Mouse (Mus musculus) liver, embryonic 15.5 days (tissue): ENCODE measurements around the gene Cacng2. TPM values are rescaled to one million over a fixed set of nuclear protein-coding genes. Genes with fewer than 3 reads are reported as not detected.

Experiments
- ATAC-seq: fragments of 200-750 bp; cut with Nextera tagmentation; 2 replicates; pipeline ENCODE4 v1.8.0; 2017; ENCODE audit warnings: moderate number of reproducible peaks, mild to moderate bottlenecking, moderate library complexity; ENCODE audit not compliant: insufficient read depth
- H3K27ac ChIP-seq: fragments of 300-500 bp; sonication (generic); replicated peaks from 2 replicates; pipeline ENCODE4 v1.5.1; 2015; ENCODE audit warnings: mild to moderate bottlenecking, inconsistent platforms
- H3K27me3 ChIP-seq: fragments of 300-500 bp; sonication (generic); 2 replicates; pipeline ENCODE4 v1.6.1; 2015; ENCODE audit warnings: mild to moderate bottlenecking, inconsistent platforms
- H3K36me3 ChIP-seq: fragments of 300-500 bp; sonication (generic); replicated peaks from 2 replicates; pipeline ENCODE4 v1.6.1; 2015; ENCODE audit warnings: moderate library complexity, mild to moderate bottlenecking, inconsistent platforms
- H3K4me1 ChIP-seq: fragments of 300-500 bp; sonication (generic); replicated peaks from 2 replicates; pipeline ENCODE4 v1.6.1; 2015; ENCODE audit warnings: inconsistent platforms
- H3K4me2 ChIP-seq: fragments of 300-500 bp; sonication (generic); 2 replicates; pipeline ENCODE4 v1.6.1; 2015; ENCODE audit warnings: moderate library complexity, mild to moderate bottlenecking, inconsistent platforms
- H3K4me3 ChIP-seq: fragments of 300-500 bp; sonication (generic); replicated peaks from 2 replicates; pipeline ENCODE4 v1.5.1; 2015; ENCODE audit warnings: mild to moderate bottlenecking, inconsistent platforms
- H3K9ac ChIP-seq: fragments of 300-500 bp; sonication (generic); 2 replicates; pipeline ENCODE4 v1.6.1; 2015; ENCODE audit warnings: moderate library complexity, mild to moderate bottlenecking, inconsistent platforms
- H3K9me3 ChIP-seq: fragments of 300-500 bp; sonication (generic); replicated peaks from 2 replicates; pipeline ENCODE4 v1.6.1; 2016; ENCODE audit warnings: inconsistent platforms
- WGBS: fragments of 180-500 bp; shearing (Covaris S2); methylation state at CpG from one replicate; pipeline ENCODE4 v1.1.7; 2015; ENCODE audit warnings: mixed read lengths; ENCODE audit not compliant: insufficient replicate concordance; 5-methylcytosine and 5-hydroxymethylcytosine counted together
- polyA plus RNA-seq: library from polyadenylated mRNA; unstranded; fragments of >200 nt; fragmentation: Nextera tagmentation; extraction: Ambion mirVana; gene quantifications from 2 replicates; pipeline ENCODE4 v1.2.1, GENCODE M21; 2015

Gene Cacng2
- polyA plus RNA-seq, 1 experiment from 2014 or later: not detected

- Histone ChIP-seq H3K4me3 (peak within 1 kb of the TSS; percentile 83), H3K36me3 (peaks cover 39% of the 10 kb centered on the region), H3K27ac (peak within 1 kb of the TSS; percentile 99), H3K27me3 (no peaks in the 10 kb centered on the region), H3K4me2 (peak within 1 kb of the TSS; percentile 87), H3K9ac (peak within 1 kb of the TSS; percentile 90), H3K9me3 (no peaks in the 10 kb centered on the region), H3K4me1 (peaks cover 85% of the 10 kb centered on the region)
- ATAC-seq: peak; percentile 62
- WGBS: under 1% methylated on average over 72 of the region's 72 CpGs
Observed at GRCm38 (mm10) chr15:77970470-77971292, 149.1 kb downstream of the Cacng2 start, which contains the start of gene Eif3d. TSS of gene Eif3d (minus strand) at chr15:77970813.

- H3K36me3 ChIP-seq: peaks cover 45% of the 10 kb centered on the region
- H3K4me3 ChIP-seq: peak overlapping the region; percentile 83
- ATAC-seq: no peak; the same call in 1 of the 2 replicates
- H3K9ac ChIP-seq: peak overlapping the region; percentile 90
- peak overlapping the region; percentile 99 for H3K27ac ChIP-seq
- no peaks in the 10 kb centered on the region for H3K9me3 ChIP-seq
- H3K4me2 ChIP-seq: peak overlapping the region; percentile 87
- no peaks in the 10 kb centered on the region for H3K27me3 ChIP-seq
- peaks cover 87% of the 10 kb centered on the region for H3K4me1 ChIP-seq
- WGBS: 0% methylated on average over 15 of the region's 15 CpGs
Observed at GRCm38 (mm10) chr15:77969940-77970469, 149.8 kb downstream of the Cacng2 start.

- 20% methylated on average over 9 of the region's 9 CpGs for WGBS
- peaks cover 66% of the 10 kb centered on the region for H3K4me1 ChIP-seq
- peaks cover 94% of the 10 kb centered on the region for H3K36me3 ChIP-seq
Observed at GRCm38 (mm10) chr15:77965117-77965528, 154.7 kb downstream of the Cacng2 start.

GRCm38 (mm10) chr15:77962447-77962846, 157.4 kb downstream of the Cacng2 start:
- Histone ChIP-seq H3K36me3 (peaks cover 97% of the 10 kb centered on the region), H3K4me2 (no peak overlapping the region), H3K27ac (no peak overlapping the region), H3K27me3 (0 out of 2 replicates have a peak, but pooled peaks cover 1% of the 10 kb centered on the region), H3K4me1 (peaks cover 53% of the 10 kb centered on the region), H3K9ac (no peak overlapping the region), H3K4me3 (no peak overlapping the region), H3K9me3 (no peaks in the 10 kb centered on the region)
- ATAC-seq: no peak
- 90% methylated on average over 5 of the region's 5 CpGs for WGBS

More at GRCm38 (mm10) chr15:77965117-77965528, 154.7 kb downstream of the Cacng2 start:
- H3K27ac ChIP-seq: peak overlapping the region; percentile 89
- H3K9ac ChIP-seq: no peak overlapping the region
- peak; percentile 91 for ATAC-seq
- H3K4me2 ChIP-seq: peak overlapping the region; percentile 25
- H3K9me3 ChIP-seq: no peaks in the 10 kb centered on the region
- H3K27me3 ChIP-seq: no peaks in the 10 kb centered on the region
- H3K4me3 ChIP-seq: no peak overlapping the region

- whole genome bisulfite sequencing: 85% methylated on average over 6 of the region's 6 CpGs
- Histone ChIP-seq H3K36me3 (peaks cover 79% of the 10 kb centered on the region), H3K27me3 (peaks cover 19% of the 10 kb centered on the region), H3K9ac (no peak overlapping the region), H3K27ac (no peak overlapping the region), H3K4me1 (peaks cover 53% of the 10 kb centered on the region), H3K9me3 (no peaks in the 10 kb centered on the region), H3K4me2 (no peak overlapping the region), H3K4me3 (no peak overlapping the region)
- ATAC-seq: no peak
Observed at GRCm38 (mm10) chr15:77960693-77961092, 159.1 kb downstream of the Cacng2 start.

- H3K9ac ChIP-seq: no peak overlapping the region
- H3K27ac ChIP-seq: no peak overlapping the region
- H3K36me3 ChIP-seq: peaks cover 53% of the 10 kb centered on the region
- peaks cover 37% of the 10 kb centered on the region for H3K4me1 ChIP-seq
- WGBS: 52% methylated on average over 3 of the region's 3 CpGs
- H3K9me3 ChIP-seq: no peaks in the 10 kb centered on the region
- no peak overlapping the region for H3K4me2 ChIP-seq
- no peak for ATAC-seq
- H3K4me3 ChIP-seq: no peak overlapping the region
- H3K27me3 ChIP-seq: peaks cover 35% of the 10 kb centered on the region
Observed at GRCm38 (mm10) chr15:77958071-77958470, 161.8 kb downstream of the Cacng2 start.

GRCm38 (mm10) chr15:77957625-77958024, 162.2 kb downstream of the Cacng2 start:
- peaks cover 36% of the 10 kb centered on the region for H3K4me1 ChIP-seq
- H3K9ac ChIP-seq: no peak overlapping the region
- H3K4me3 ChIP-seq: no peak overlapping the region
- peaks cover 49% of the 10 kb centered on the region for H3K36me3 ChIP-seq
- H3K27me3 ChIP-seq: peaks cover 35% of the 10 kb centered on the region
- no peak overlapping the region for H3K27ac ChIP-seq
- H3K9me3 ChIP-seq: no peaks in the 10 kb centered on the region
- ATAC-seq: no peak
- H3K4me2 ChIP-seq: no peak overlapping the region
- WGBS: 39% methylated on average over 5 of the region's 5 CpGs

- H3K4me3 ChIP-seq: peak within 1 kb of the TSS; percentile 57
- 1% methylated on average over 39 of the region's 39 CpGs for WGBS
- peak; percentile 80 for ATAC-seq
- H3K9me3 ChIP-seq: no peaks in the 10 kb centered on the region
- peak within 1 kb of the TSS; percentile 51 for H3K9ac ChIP-seq
- no peak within 1 kb of the TSS for H3K27ac ChIP-seq
- H3K27me3 ChIP-seq: peaks cover 35% of the 10 kb centered on the region
- peaks cover 37% of the 10 kb centered on the region for H3K36me3 ChIP-seq
- H3K4me2 ChIP-seq: peak within 1 kb of the TSS; percentile 86
- H3K4me1 ChIP-seq: peaks cover 36% of the 10 kb centered on the region
Observed at GRCm38 (mm10) chr15:77956404-77956901, 163.4 kb downstream of the Cacng2 start, which contains the start of gene Foxred2. TSS of gene Foxred2 (minus strand) at chr15:77956722.

GRCm38 (mm10) chr15:77955440-77956403, 164.1 kb downstream of the Cacng2 start:
- Histone ChIP-seq H3K4me1 (peaks cover 36% of the 10 kb centered on the region), H3K36me3 (peaks cover 30% of the 10 kb centered on the region), H3K27me3 (peaks cover 35% of the 10 kb centered on the region), H3K27ac (no peak overlapping the region), H3K4me3 (peak overlapping the region; percentile 57), H3K9ac (peak overlapping the region; percentile 51), H3K9me3 (no peaks in the 10 kb centered on the region), H3K4me2 (peak overlapping the region; percentile 86)
- WGBS: 18% methylated on average over 52 of the region's 52 CpGs
- peak; percentile 11; the same call in 1 of the 2 replicates for ATAC-seq

- no peak overlapping the region for H3K9ac ChIP-seq
- peaks cover 16% of the 10 kb centered on the region for H3K36me3 ChIP-seq
- H3K4me3 ChIP-seq: no peak overlapping the region
- H3K9me3 ChIP-seq: no peaks in the 10 kb centered on the region
- H3K27me3 ChIP-seq: peaks cover 35% of the 10 kb centered on the region
- H3K4me1 ChIP-seq: peaks cover 36% of the 10 kb centered on the region
- H3K27ac ChIP-seq: no peak overlapping the region
- WGBS: 68% methylated on average over 2 of the region's 2 CpGs
- no peak for ATAC-seq
- H3K4me2 ChIP-seq: no peak overlapping the region
Observed at GRCm38 (mm10) chr15:77954362-77954761, 165.5 kb downstream of the Cacng2 start.
